Mouse (Mus musculus): ENCODE data around the gene Pde4c. TPM values are rescaled to one million over a fixed set of nuclear protein-coding genes. Genes with fewer than 3 reads are reported as not detected.

Pde4c gene
- polyA plus RNA-seq, 1 experiment from 2014 or later, result 0.45 TPM

DNA sequence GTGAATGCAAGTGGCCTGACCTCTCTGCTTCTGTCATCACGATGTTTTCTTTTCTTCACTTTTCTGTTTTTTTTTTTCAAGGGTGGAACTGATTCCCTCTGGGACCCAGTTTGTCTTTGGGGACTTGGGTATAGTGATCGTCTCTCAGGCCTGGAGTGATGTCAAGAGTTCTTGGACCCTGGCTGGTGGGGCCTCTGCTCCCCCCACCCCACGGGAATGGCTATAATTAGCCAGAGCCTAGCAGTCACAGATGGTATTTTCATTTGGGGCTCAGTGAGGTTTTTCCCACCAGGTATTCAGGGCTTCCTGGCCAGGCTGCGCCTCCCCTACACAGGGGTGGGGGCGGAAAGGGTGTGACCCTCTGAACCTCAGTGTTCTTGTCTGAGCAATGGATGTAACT, 18.1 kb downstream of the Pde4c start:
- Histone ChIP-seq H3K4me3 (no peak overlapping the region), H3K36me3 (no peaks in the 10 kb centered on the region), H3K9me3 (no peaks in the 10 kb centered on the region), H3K4me1 (peaks cover 40% of the 10 kb centered on the region), H3K27ac (0 out of 2 replicates have a peak overlapping the region, but pooled peaks have one; percentile 32), H3K27me3 (ENCODE audit: insufficient read depth, poor library complexity, severe bottlenecking) (peaks cover 74% of the 10 kb centered on the region)
- 56% methylated on average over 5 of the region's 5 CpGs for WGBS
- no peak for DNase-seq (ENCODE audit: low spot score)

DNA sequence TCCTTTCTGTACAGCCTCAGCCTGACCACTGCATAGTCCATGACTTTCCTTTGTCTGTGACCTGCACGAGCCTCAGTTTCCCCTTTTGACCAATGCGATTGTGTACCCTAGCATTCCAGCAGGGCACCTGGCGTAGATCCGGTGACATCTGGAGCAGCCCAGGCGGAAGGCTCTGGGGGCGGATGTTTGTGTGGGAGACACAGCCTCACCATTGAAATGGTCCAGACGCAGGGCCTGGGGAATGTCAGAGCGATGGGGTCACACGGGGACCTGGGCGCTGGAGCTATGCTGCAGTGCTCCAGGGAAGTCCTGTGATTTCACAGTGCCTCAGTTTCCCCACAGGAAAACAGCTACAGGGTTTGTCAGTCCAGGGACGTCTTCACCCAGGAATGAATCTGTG, 18.7 kb downstream of the Pde4c start:
- peaks cover 75% of the 10 kb centered on the region for H3K27me3 ChIP-seq (ENCODE audit: insufficient read depth, poor library complexity, severe bottlenecking)
- no peaks in the 10 kb centered on the region for H3K36me3 ChIP-seq
- H3K9me3 ChIP-seq, result no peaks in the 10 kb centered on the region
- no peak for DNase-seq (ENCODE audit: low spot score)
- 29% methylated on average over 11 of the region's 11 CpGs for WGBS
- no peak overlapping the region for H3K4me3 ChIP-seq
- H3K27ac ChIP-seq, result 0 out of 2 replicates have a peak overlapping the region, but pooled peaks have one; percentile 32
- H3K4me1 ChIP-seq, result peaks cover 40% of the 10 kb centered on the region

DNA sequence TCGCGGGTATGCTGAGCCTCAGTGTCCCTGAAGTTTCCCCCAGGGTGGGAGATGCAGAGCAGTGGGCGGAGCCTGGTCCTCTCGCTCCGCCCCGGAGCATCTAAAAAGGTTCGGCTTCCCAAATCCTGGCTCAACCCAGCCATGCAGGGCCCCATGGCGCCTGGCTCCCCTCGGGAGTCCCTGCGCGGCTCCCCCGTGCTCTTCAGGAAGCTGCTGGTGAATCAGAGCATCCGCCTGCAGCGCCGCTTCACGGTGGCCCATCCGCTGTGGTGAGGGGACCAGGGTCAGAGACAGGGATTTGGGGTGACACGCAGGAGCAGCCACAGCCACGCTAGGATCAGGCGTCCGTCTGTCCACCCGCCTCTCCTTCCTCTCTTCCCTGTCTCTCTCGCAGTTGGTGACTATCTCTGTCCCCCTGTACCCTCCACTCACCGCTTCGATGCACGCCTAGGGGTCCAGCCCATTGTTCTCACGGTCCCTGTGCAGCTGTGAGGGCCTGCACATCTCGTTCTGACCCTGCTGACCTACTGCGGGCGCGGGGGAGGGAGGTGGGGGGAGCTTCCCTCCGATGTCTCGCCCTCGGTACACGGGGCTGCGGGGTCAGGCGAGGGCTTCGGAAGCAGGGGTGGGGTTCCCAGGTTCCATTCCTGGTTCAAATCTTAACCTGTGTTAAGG, 19.6 kb downstream of the Pde4c start:
- Histone ChIP-seq H3K27me3 (ENCODE audit: insufficient read depth, poor library complexity, severe bottlenecking) (peaks cover 77% of the 10 kb centered on the region), H3K27ac (0 out of 2 replicates have a peak overlapping the region, but pooled peaks have one; percentile 31), H3K9me3 (no peaks in the 10 kb centered on the region), H3K4me3 (peak overlapping the region; percentile 52), H3K4me1 (peaks cover 40% of the 10 kb centered on the region), H3K36me3 (no peaks in the 10 kb centered on the region)
- WGBS, result 2% methylated on average over 38 of the region's 38 CpGs
- DNase-seq (ENCODE audit: low spot score), result no peak

DNA sequence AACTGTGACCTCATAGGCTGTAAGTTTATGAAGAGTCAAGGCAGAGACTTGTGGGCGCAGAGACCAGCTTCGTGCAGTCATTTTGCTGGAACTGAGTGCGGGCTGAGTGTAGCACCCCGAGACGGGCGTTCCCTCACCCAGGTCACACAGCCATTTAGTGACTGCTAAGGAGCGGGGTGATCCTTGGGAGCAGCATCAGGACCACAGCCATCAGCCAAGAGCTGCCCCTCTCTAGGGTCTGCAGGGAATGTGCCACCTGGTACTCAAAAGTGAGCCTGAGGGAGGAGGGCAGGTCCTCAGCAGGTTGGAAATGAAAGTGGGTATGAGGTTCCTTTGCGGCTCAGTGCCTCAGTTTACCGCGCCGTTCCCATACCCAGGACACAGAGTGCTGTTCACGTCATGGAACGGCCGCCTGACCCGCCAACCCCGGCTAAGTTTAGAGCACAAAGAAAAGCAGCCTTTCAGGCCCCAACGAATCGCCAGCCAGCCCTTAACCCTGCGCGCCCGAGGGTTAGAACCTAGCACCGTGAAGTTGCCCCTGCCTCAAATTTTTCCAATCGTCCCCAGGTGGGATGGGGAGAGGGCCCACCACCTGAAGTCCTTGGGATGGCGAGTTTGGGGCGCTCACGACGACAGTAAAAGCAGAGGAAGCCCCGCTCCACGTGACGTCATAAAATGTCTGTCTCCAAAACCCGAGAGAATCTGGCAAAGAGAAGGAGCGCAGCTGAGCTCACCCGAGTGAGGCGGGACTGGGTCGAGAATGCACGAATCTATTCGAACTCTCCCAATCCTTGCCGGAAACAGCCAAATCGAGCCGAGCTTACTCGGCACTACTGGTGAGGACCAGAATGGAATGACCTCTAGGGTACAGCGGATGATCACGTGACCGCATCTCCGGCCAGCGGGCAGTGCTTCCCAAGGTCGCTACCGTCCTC, 20.4 kb downstream of the Pde4c start:
- Histone ChIP-seq H3K36me3 (no peaks in the 10 kb centered on the region), H3K9me3 (no peaks in the 10 kb centered on the region), H3K4me1 (peaks cover 40% of the 10 kb centered on the region), H3K4me3 (peak overlapping the region; percentile 52), H3K27ac (peak overlapping the region; percentile 48; the same call in 1 of the 2 replicates), H3K27me3 (ENCODE audit: insufficient read depth, poor library complexity, severe bottlenecking) (peaks cover 85% of the 10 kb centered on the region)
- DNase-seq (ENCODE audit: low spot score), result no peak
- WGBS, result 4% methylated on average over 48 of the region's 48 CpGs

DNA sequence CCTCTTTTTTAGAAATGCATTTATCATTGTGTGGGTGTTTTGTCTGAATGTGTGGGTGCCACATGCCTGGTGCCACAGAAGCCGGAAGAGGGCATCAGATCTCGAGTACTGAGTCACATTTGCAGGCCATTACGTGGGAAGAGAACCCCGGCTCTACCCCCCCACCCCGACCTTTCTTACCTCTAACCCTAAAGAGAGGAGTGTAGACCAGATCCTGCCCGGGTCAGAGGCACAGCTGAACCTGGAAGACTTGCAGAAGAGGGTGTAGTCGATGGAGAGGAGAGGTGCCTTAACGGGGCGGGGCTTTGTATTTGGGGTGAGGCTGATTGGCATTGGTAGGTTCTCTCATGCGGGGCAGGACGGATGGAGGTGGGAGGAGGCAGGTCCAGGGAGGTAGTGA, 21.3 kb downstream of the Pde4c start:
- 45% methylated on average over 11 of the region's 11 CpGs for WGBS
- no peak overlapping the region for H3K4me3 ChIP-seq

DNA sequence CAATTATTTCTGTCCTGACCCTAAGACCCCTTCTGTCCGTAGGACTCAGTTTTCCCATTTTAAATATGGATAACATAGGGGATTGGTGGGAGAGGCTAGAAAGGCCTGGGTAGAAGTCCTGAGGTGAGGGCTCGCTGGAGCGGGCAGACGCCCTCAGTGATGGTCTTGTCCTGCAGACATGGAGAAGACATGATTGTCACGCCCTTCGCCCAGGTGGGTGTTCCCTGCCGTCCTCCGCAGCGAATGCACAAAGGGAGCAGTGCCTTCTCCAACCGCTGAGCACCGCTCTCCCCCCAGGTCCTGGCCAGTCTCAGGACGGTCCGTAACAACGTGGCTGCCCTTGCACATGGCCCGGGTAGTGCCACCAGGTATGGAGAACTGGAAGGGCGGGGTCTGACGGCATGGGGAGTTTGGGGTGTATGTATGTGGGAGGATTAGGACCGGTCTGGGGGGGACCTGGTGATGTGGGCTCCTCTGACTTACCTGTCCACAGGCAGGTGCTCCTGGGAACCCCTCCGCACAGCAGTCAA, 22.2 kb downstream of the Pde4c start:
- 49% methylated on average over 19 of the region's 19 CpGs for WGBS
- Histone ChIP-seq H3K27me3 (ENCODE audit: insufficient read depth, poor library complexity, severe bottlenecking) (peaks cover 95% of the 10 kb centered on the region), H3K9me3 (no peaks in the 10 kb centered on the region), H3K36me3 (no peaks in the 10 kb centered on the region), H3K4me3 (no peak overlapping the region), H3K4me1 (peaks cover 40% of the 10 kb centered on the region), H3K27ac (no peak overlapping the region)
- DNase-seq (ENCODE audit: low spot score), result no peak

More for the DNA sequence above, 21.3 kb downstream of the Pde4c start:
- no peak for DNase-seq (ENCODE audit: low spot score)
- no peaks in the 10 kb centered on the region for H3K9me3 ChIP-seq
- no peak overlapping the region for H3K27ac ChIP-seq
- H3K36me3 ChIP-seq, result no peaks in the 10 kb centered on the region
- peaks cover 40% of the 10 kb centered on the region for H3K4me1 ChIP-seq
- peaks cover 93% of the 10 kb centered on the region for H3K27me3 ChIP-seq (ENCODE audit: insufficient read depth, poor library complexity, severe bottlenecking)

DNA sequence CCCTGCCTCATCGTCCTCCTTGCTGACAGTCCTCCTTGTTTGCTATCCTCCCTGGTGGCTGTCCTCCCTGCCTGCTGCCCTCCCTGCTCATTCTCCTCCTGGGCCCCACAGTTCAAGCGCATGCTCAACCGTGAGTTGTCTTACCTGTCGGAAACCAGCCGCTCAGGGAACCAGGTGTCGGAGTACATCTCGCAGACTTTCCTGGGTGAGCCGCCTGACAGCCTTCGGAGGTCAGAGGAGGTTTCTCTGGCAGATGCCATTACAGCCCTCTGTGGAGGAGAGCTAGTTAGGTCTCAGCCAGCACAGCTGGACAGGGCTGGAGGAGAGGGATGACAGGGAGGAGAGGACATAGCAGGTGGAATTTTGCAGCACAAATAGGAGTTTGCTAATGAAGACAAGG, 23.2 kb downstream of the Pde4c start:
- no peak for DNase-seq (ENCODE audit: low spot score)
- H3K27ac ChIP-seq, result no peak overlapping the region
- H3K9me3 ChIP-seq, result no peaks in the 10 kb centered on the region
- peaks cover 90% of the 10 kb centered on the region for H3K27me3 ChIP-seq (ENCODE audit: insufficient read depth, poor library complexity, severe bottlenecking)
- peaks cover 31% of the 10 kb centered on the region for H3K4me1 ChIP-seq
- no peak overlapping the region for H3K4me3 ChIP-seq
- WGBS, result 65% methylated on average over 9 of the region's 9 CpGs
- H3K36me3 ChIP-seq, result no peaks in the 10 kb centered on the region

DNA sequence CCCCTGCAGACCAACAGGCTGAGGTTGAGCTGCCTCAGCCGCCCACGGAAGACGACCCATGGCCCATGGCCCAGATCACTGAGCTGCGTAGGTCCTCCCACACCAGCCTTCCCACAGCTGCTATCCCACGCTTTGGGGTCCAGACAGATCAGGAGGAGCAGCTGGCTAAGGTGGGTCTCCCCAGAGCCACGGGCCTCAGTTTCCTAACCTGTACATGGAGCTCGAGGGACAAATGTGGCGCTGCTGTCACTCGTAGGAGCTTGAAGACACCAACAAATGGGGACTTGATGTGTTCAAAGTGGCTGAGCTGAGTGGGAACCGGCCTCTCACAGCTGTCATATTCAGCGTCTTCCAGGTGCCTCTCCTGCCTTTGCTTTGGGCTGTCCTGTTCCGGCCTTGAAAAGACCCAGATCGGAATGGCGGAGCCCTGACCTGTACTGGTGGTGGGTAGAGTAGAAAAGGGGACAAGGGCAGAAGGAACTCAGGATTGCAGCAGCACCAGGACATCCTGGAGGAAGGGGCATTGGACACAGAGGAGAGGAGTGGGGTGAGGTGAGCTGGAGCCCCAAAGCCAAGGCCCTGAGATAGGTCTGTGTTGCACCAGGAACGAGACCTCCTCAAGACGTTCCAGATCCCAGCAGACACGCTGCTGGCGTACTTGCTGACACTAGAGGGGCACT, 23.8 kb downstream of the Pde4c start:
- no peaks in the 10 kb centered on the region for H3K36me3 ChIP-seq
- 79% methylated on average over 18 of the region's 18 CpGs for WGBS

DNA sequence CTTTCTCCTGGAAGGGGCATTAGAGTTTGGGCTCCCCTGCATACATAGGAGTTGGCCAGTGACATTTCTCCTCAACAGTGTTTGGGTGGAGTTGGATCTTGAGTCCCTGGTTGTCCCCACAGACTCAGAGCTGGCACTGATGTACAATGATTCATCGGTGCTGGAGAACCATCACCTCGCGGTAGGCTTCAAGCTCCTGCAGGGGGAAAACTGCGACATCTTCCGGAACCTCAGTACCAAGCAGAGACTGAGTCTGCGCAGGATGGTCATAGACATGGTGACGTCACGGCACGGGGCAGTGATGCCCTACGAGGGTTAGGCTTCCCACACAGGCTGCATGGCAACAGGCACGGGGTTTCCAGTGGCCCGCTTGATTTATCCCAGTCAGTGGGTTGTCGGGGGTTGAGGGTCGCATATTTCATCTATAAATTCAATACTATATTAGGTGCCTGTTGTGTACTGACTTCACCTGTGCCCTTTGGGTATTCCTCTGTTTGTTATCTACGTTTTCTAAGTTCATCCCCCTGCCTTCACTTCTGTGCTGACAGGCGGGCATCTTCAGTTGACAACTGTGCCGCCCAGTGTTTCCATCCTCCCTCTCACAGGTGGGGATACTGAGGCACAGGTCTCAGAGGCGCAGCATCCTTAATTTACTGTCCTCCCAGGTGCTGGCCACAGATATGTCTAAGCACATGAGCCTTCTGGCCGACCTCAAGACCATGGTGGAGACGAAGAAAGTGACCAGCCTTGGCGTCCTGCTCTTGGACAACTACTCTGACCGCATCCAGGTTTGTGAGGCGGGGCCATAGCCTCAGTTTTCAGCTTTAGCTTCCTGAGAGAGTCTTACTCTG, 25.0 kb downstream of the Pde4c start:
- H3K27me3 ChIP-seq (ENCODE audit: insufficient read depth, poor library complexity, severe bottlenecking), result peaks cover 72% of the 10 kb centered on the region
- peaks cover 23% of the 10 kb centered on the region for H3K4me1 ChIP-seq
- H3K4me3 ChIP-seq, result no peak overlapping the region
- no peaks in the 10 kb centered on the region for H3K9me3 ChIP-seq
- peak; percentile 73 for DNase-seq (ENCODE audit: low spot score)
- WGBS, result 82% methylated on average over 23 of the region's 23 CpGs
- no peaks in the 10 kb centered on the region for H3K36me3 ChIP-seq
- H3K27ac ChIP-seq, result no peak overlapping the region

More for the DNA sequence above, 23.8 kb downstream of the Pde4c start:
- H3K9me3 ChIP-seq, result no peaks in the 10 kb centered on the region
- H3K27me3 ChIP-seq (ENCODE audit: insufficient read depth, poor library complexity, severe bottlenecking), result peaks cover 83% of the 10 kb centered on the region
- no peak overlapping the region for H3K27ac ChIP-seq
- peaks cover 24% of the 10 kb centered on the region for H3K4me1 ChIP-seq
- H3K4me3 ChIP-seq, result no peak overlapping the region
- DNase-seq (ENCODE audit: low spot score), result no peak

DNA sequence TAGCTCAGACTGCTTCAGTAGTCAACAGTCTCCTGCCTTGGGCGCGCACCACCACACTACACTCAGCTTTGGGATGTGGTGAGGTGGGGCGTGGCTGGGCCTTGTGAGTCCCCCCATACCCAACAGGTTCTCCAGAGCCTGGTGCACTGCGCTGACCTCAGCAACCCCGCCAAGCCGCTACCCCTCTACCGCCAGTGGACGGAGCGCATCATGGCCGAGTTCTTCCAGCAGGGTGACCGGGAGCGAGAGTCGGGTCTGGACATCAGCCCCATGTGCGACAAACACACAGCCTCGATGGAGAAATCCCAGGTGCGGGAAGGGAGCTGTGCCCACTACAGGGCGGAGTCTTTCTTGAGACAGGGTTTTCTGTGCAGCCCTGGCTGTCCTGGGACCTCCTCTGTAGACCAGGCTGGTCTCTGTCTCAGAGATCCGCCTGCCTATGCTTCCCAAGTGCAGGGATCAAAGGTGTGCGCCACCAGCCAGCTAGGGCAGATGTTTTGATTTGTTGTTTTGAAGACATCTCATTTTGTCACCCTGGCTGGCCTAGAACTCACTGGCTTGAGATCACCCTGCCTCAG, 25.7 kb downstream of the Pde4c start:
- no peak overlapping the region for H3K27ac ChIP-seq
- 67% methylated on average over 19 of the region's 19 CpGs for WGBS
- peaks cover 64% of the 10 kb centered on the region for H3K27me3 ChIP-seq (ENCODE audit: insufficient read depth, poor library complexity, severe bottlenecking)
- H3K4me1 ChIP-seq, result peaks cover 20% of the 10 kb centered on the region
- no peak overlapping the region for H3K4me3 ChIP-seq
- DNase-seq (ENCODE audit: low spot score), result peak; percentile 73
- no peaks in the 10 kb centered on the region for H3K9me3 ChIP-seq
- H3K36me3 ChIP-seq, result no peaks in the 10 kb centered on the region

DNA sequence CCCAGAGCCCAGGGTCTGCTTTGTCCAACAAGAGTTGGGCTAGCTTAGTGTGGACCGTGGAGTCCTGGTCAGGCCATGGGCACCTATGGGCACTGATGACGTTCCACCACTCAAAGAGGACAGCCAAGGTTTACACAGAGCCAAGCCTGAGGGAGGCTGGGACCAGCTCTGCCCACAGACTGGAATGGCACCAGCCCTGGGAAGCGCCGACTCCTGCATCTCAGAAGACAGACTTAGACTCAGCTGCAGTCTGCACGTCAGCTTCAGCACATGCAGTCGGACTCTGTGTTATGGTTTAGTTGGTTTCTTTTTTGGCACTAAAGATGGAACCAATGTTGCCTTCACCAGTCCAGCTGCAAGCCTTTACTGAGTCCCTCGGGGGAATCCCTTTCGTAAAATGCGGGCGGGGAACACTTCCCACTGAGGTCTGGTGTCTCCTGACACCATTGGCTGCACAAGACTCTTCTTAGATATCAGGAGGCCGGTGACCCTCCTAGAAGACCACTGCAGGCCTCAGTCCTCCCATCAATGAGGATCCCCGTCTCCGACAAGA, 26.7 kb downstream of the Pde4c start:
- no peak overlapping the region for H3K4me3 ChIP-seq
- H3K27ac ChIP-seq, result no peak overlapping the region
- no peaks in the 10 kb centered on the region for H3K36me3 ChIP-seq
- 79% methylated on average over 13 of the region's 13 CpGs for WGBS
- H3K4me1 ChIP-seq, result peaks cover 28% of the 10 kb centered on the region
- peaks cover 54% of the 10 kb centered on the region for H3K27me3 ChIP-seq (ENCODE audit: insufficient read depth, poor library complexity, severe bottlenecking)
- no peaks in the 10 kb centered on the region for H3K9me3 ChIP-seq
- DNase-seq (ENCODE audit: low spot score), result peak; percentile 68
